Mouse (Mus musculus) kidney, embryonic 15.5 days (tissue): ENCODE results near the gene Zbtb45. TPM values are rescaled to one million over a fixed set of nuclear protein-coding genes. Genes with fewer than 3 reads are reported as not detected.

Experiments
- ATAC-seq: fragments of 200-750 bp; cut with Nextera tagmentation; replicated peaks from 2 replicates; pipeline ENCODE4 v1.8.0; 2017; ENCODE audit warnings: moderate TSS enrichment; ENCODE audit not compliant: low FRiP score
- H3K27ac ChIP-seq: fragments of 300-500 bp; sonication (generic); 2 replicates; pipeline ENCODE4 v1.5.1; 2015; ENCODE audit warnings: mild to moderate bottlenecking, inconsistent platforms
- H3K27me3 ChIP-seq: fragments of 300-500 bp; sonication (generic); 2 replicates; pipeline ENCODE4 v1.6.1; 2015; ENCODE audit warnings: inconsistent platforms
- H3K36me3 ChIP-seq: fragments of 300-500 bp; sonication (generic); 2 replicates; pipeline ENCODE4 v1.6.1; 2015; ENCODE audit warnings: inconsistent platforms
- H3K4me1 ChIP-seq: fragments of 300-500 bp; sonication (generic); 2 replicates; pipeline ENCODE4 v1.6.1; 2015; ENCODE audit warnings: inconsistent platforms
- H3K4me2 ChIP-seq: fragments of 300-500 bp; sonication (generic); 2 replicates; pipeline ENCODE4 v1.6.1; 2015; ENCODE audit warnings: moderate library complexity, mild to moderate bottlenecking, inconsistent platforms
- H3K4me3 ChIP-seq: fragments of 300-500 bp; sonication (generic); replicated peaks from 2 replicates; pipeline ENCODE4 v1.5.1; 2015; ENCODE audit warnings: mild to moderate bottlenecking, inconsistent platforms
- H3K9ac ChIP-seq: fragments of 300-500 bp; sonication (generic); 2 replicates; pipeline ENCODE4 v1.6.1; 2015; ENCODE audit warnings: mild to moderate bottlenecking, inconsistent platforms
- H3K9me3 ChIP-seq: fragments of 300-500 bp; sonication (generic); replicated peaks from 2 replicates; pipeline ENCODE4 v1.6.1; 2016; ENCODE audit warnings: inconsistent platforms
- WGBS: fragments of 180-500 bp; shearing (Covaris S2); methylation state at CpG from one replicate; pipeline ENCODE4 v1.1.7; 2015; ENCODE audit warnings: mixed read lengths; 5-methylcytosine and 5-hydroxymethylcytosine counted together
- polyA plus RNA-seq: library from polyadenylated mRNA; unstranded; fragments of >200 nt; fragmentation: Nextera tagmentation; extraction: Ambion mirVana; gene quantifications from 2 replicates; pipeline ENCODE4 v1.2.1, GENCODE M21; 2015

Gene Zbtb45
- polyA plus RNA-seq = 22.1 and 24.8 TPM in 2 replicates

DNA sequence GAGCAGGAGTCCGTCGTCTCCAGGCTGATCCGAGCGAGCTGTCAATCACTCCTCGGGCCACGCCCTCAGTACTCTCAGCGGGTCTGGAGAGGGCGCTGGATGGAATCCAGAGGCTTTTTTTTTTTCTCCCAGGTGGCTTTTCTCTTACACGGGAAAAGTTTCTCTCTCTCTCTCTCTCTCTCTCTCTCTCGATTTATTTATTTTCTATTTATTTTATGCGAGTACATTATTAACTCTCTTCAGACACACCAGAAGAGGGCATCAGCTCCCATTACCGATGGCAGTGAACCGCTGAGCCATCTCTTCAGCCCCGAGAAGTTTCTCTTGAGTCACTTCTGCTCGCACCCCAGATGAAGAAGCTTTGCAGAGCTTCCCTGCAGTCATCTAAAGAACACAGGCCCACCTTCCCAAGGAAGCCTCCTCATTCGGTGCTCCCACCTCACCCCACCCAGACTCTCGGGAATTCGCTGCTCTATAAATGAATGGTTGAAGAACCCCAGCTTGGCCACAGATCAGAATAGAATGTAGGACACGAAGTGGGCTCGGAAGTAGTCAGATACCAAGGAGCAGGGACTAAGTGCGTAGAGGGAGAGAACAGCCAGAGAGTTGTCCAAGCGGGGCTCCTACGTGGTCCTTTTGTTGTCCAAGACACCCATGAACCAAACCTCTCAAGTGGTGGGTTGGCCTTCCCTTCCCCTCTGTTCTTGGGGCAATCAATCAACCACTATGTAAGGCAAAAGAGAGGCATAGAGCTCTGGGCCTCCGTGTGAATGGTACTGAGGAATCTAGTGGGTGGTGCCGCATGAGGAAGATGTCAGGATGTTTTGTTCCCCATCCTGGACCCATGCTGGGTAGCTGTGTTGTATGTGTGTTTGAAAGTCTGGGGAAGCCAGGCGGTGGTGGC lies at the start of gene Zbtb45:
Gene Zbtb45 (minus strand): TSS at position 30 of the 904 bp plus-strand sequence.
- peak within 1 kb of the TSS; percentile 95 for H3K27ac ChIP-seq
- H3K4me1 ChIP-seq = peaks cover 32% of the 10 kb centered on the region
- peak within 1 kb of the TSS; percentile 79 for H3K9ac ChIP-seq
- 12% methylated on average over 26 of the region's 26 CpGs for WGBS
- no peak for ATAC-seq
- no peaks in the 10 kb centered on the region for H3K27me3 ChIP-seq
- no peaks in the 10 kb centered on the region for H3K9me3 ChIP-seq
- H3K36me3 ChIP-seq = peaks cover 27% of the 10 kb centered on the region
- peak within 1 kb of the TSS; percentile 79 for H3K4me2 ChIP-seq
- H3K4me3 ChIP-seq = peak within 1 kb of the TSS; percentile 57

DNA sequence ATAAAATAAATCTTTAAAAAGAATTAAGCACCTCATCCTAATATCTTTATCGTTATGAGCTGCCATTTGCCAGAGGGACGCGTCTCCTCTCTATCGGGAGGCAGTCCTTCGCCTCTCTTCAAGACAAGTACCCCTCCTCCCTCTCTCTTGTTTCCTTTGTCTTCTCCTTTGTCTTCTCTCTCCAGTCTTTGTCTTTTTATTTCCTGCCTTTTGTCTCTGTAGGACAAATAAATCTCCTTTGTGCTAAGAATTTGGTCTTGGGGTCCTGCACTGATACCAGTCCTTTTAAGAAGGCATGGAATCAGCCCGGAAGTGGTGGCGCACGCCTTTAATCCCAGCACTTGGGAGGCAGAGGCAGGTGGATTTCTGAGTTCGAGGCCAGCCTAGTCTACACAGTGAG lies 49.7 kb upstream of the Zbtb45 start:
- no peaks in the 10 kb centered on the region for H3K36me3 ChIP-seq
- no peaks in the 10 kb centered on the region for H3K27me3 ChIP-seq
- 87% methylated on average over 9 of the region's 9 CpGs for WGBS
- H3K4me3 ChIP-seq = no peak overlapping the region
- ATAC-seq = no peak
- H3K9ac ChIP-seq = no peak overlapping the region
- H3K27ac ChIP-seq = no peak overlapping the region
- H3K4me1 ChIP-seq = peaks cover 5% of the 10 kb centered on the region
- H3K4me2 ChIP-seq = no peak overlapping the region
- peaks cover 4% of the 10 kb centered on the region; the same call in 1 of the 2 replicates for H3K9me3 ChIP-seq

DNA sequence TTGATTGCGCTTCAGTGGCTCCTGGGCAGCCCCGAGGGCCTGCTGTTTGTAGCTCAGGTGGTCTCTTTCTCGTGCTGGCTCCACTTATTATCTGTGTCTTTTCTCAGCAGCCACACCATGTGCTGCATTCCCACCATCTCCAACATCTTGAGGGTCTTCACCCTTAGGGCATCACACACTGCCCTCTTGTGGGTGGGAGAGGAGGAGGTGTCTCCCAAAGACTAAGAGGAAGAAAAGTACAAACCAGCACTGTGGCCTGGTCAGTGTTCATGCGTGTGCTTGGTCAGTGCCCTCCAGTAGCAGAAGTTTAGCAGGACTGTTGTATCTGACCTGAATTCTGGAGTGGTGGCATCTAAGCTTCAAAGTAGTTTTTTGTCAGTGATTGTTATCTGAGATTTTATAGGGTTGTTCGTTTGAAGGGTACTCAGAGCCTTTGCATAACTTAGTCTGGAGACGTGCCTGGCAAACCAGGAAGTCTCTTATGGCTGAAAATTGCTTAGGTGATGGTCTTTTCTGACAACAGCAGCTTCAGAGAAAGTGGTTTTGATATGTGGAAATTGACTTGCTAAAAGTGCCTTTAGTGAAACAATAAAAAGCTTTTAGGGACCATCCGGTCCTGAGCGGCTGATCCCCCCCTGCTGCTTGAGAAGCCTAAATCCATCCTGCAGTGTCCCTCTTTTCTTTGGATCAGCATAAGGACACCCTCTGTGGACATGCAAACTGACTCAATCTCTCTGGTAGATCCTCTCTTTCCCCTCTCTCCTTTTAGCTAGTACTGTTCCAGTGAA lies 47.3 kb upstream of the Zbtb45 start:
- no peaks in the 10 kb centered on the region for H3K9me3 ChIP-seq
- no peaks in the 10 kb centered on the region for H3K27me3 ChIP-seq
- 57% methylated on average over 8 of the region's 8 CpGs for WGBS
- ATAC-seq = no peak
- peaks cover 5% of the 10 kb centered on the region for H3K4me1 ChIP-seq
- no peak overlapping the region for H3K9ac ChIP-seq
- H3K4me2 ChIP-seq = no peak overlapping the region
- no peak overlapping the region for H3K27ac ChIP-seq
- H3K36me3 ChIP-seq = no peaks in the 10 kb centered on the region
- H3K4me3 ChIP-seq = no peak overlapping the region

DNA sequence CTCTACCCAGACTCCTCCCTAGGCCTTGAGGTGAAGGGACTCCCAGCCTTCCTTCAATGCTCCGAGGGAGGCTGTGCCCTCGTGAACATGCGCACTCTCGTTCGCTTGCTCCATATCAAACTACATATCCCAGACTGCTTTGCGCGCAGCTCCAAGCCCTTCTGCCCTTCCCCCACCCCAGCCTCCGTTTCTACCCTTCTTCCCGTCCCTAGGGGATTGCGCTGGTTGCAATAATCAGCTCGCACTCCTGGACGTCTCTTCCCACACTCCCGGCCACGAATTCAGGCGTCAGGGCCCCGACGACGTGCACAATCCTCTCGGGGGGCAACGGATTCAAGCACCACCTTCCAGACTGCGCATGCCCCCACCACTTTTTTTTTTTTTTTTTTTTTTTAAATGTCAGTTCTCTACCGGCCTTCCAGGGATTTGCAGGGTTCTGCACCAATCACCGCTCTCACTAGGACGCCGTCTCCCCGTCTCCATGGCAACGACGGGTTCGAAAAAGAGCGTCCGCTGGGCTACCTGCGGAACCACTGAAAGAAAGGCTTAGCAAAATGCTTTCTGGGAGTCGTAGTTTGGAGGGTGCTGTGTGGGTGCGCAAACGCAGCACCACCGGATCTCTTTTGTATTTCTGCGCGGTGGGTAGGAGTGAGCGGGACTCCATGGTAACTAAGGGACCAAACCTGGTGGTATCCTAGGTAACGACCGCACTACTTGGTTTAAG lies 44.6 kb upstream of the Zbtb45 start, which contains the start of gene Mzf1:
Gene Mzf1 (minus strand): TSS at position 478 of the 724 bp plus-strand sequence.
- WGBS = under 1% methylated on average over 41 of the region's 41 CpGs
- Histone ChIP-seq H3K9ac (peak within 1 kb of the TSS; percentile 64), H3K27me3 (no peaks in the 10 kb centered on the region), H3K4me2 (peak within 1 kb of the TSS; percentile 69), H3K36me3 (no peaks in the 10 kb centered on the region), H3K4me1 (peaks cover 5% of the 10 kb centered on the region), H3K4me3 (peak within 1 kb of the TSS; percentile 67), H3K27ac (peak within 1 kb of the TSS; percentile 92), H3K9me3 (no peaks in the 10 kb centered on the region)
- ATAC-seq = peak; percentile 95

DNA sequence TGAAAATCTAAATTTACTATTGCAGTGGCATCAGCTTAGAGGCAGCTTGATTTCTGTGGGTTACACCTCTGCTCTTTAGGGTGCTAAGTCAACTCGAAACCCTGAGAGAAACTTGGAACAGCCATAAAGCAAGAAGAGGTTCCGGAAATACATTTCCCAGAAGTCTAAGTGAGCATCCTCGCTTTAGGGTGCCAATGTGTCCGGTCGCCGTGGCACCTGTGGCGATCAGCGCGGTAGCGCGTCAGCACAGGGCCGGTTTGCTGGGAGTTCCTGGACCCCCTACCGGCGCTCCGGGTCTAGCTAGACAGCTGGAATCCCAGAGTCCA lies 44.1 kb upstream of the Zbtb45 start:
- peak overlapping the region; percentile 92 for H3K27ac ChIP-seq
- H3K4me2 ChIP-seq = peak overlapping the region; percentile 69
- H3K4me1 ChIP-seq = peaks cover 5% of the 10 kb centered on the region
- peak overlapping the region; percentile 67 for H3K4me3 ChIP-seq
- no peaks in the 10 kb centered on the region for H3K36me3 ChIP-seq
- no peaks in the 10 kb centered on the region for H3K27me3 ChIP-seq
- WGBS = under 1% methylated on average over 15 of the region's 15 CpGs
- no peak for ATAC-seq
- no peaks in the 10 kb centered on the region for H3K9me3 ChIP-seq
- H3K9ac ChIP-seq = peak overlapping the region; percentile 64

DNA sequence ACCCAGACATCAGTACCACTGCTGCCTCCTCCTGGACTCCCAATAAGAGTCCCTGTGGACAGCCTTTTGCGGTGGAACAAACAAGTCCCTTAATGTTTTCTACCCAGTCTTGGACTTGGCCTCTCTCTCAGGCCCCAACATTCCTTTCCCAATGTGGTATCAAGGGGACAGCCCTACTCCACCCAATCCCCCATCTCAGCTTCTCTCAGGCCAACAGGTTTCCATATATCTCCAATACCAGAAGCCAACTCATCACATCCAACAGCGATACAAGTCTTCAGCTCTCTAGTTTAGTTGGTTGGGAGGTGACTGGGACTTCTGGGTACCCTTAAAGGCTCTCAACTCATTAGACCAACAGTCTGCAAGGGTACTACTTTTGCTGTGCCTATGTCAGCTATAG lies 43.7 kb upstream of the Zbtb45 start:
- Histone ChIP-seq H3K27ac (peak overlapping the region; percentile 92; the same call in 1 of the 2 replicates), H3K27me3 (no peaks in the 10 kb centered on the region), H3K9ac (peak overlapping the region; percentile 64), H3K4me2 (peak overlapping the region; percentile 69), H3K4me1 (peaks cover 5% of the 10 kb centered on the region), H3K36me3 (no peaks in the 10 kb centered on the region), H3K9me3 (no peaks in the 10 kb centered on the region), H3K4me3 (peak overlapping the region; percentile 67)
- no peak for ATAC-seq
- 92% methylated on average over 2 of the region's 2 CpGs for WGBS

DNA sequence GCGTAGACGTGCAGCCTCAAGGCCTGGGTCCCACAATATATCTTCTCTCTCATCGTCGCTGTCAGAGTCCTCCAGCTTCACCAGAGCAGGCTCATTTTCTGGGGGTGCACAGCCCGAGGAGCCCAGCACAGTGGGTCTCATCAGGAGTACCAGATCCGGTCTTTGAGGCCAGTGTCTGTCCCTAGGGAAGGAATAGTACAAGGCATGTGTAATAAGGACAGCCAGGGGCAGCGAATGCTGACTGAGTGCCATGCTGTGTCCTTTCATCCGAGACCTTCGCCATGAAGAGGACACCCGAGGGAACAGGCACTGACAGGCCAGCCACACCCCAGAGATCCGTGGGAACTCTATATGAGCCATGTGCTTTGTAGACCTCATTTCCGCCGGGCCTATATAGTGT lies 43.2 kb upstream of the Zbtb45 start:
- H3K4me3 ChIP-seq = no peak overlapping the region

DNA sequence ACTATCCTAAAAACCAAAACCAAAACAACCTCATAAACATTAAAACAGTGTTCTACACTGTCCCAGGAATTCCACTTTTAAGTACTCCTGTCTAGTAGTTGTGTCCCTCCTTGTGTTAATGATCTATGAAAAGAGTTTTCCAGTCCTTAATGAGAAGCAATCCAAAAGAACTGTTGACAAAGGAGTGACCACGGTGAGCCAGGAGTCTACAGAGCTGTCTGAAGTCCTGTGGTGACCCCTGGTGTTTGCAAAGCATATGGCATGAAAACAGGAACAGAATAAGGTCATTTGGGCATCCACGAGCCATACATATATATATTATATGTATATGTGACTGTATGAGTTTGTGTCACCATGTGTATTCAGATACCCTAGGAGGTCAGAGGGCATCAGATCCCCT lies 36.2 kb upstream of the Zbtb45 start:
- Histone ChIP-seq H3K4me1 (peaks cover 16% of the 10 kb centered on the region), H3K4me3 (no peak overlapping the region), H3K9ac (no peak overlapping the region), H3K36me3 (no peaks in the 10 kb centered on the region), H3K27me3 (peaks cover 44% of the 10 kb centered on the region), H3K4me2 (no peak overlapping the region), H3K27ac (no peak overlapping the region), H3K9me3 (no peaks in the 10 kb centered on the region)
- WGBS = 2% methylated on average over 2 of the region's 2 CpGs
- ATAC-seq = peak; percentile 77

More for the DNA sequence above, 43.2 kb upstream of the Zbtb45 start:
- Histone ChIP-seq H3K9me3 (no peaks in the 10 kb centered on the region), H3K27me3 (no peaks in the 10 kb centered on the region), H3K4me2 (no peak overlapping the region), H3K9ac (no peak overlapping the region), H3K36me3 (no peaks in the 10 kb centered on the region), H3K4me1 (peaks cover 5% of the 10 kb centered on the region), H3K27ac (no peak overlapping the region)
- WGBS = 90% methylated on average over 13 of the region's 13 CpGs
- ATAC-seq = no peak

DNA sequence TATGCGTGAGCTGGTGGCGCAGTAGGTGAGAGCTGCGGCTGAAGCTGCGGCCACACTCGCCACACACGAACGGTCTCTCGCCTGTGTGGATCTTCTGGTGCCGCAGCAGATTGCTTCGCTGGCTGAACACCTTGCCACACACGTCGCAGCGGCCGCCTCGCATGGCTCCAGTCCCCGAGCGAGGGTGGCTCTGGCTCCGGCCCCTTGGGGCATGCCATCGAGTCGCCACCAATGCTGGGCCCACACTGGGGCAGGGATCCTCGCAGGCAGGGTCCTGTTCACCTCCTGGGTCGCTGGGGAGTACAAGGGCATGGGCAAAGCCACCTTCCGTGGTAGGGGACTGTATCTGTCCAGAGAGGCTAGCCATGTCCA lies 34.4 kb upstream of the Zbtb45 start:
- Histone ChIP-seq H3K36me3 (no peaks in the 10 kb centered on the region), H3K27me3 (peaks cover 44% of the 10 kb centered on the region), H3K9ac (peak overlapping the region; percentile 64), H3K4me2 (peak overlapping the region; percentile 94), H3K9me3 (no peaks in the 10 kb centered on the region), H3K4me1 (peaks cover 19% of the 10 kb centered on the region), H3K27ac (no peak overlapping the region), H3K4me3 (peak overlapping the region; percentile 50)
- ATAC-seq = peak; percentile 27
- 2% methylated on average over 23 of the region's 23 CpGs for WGBS

DNA sequence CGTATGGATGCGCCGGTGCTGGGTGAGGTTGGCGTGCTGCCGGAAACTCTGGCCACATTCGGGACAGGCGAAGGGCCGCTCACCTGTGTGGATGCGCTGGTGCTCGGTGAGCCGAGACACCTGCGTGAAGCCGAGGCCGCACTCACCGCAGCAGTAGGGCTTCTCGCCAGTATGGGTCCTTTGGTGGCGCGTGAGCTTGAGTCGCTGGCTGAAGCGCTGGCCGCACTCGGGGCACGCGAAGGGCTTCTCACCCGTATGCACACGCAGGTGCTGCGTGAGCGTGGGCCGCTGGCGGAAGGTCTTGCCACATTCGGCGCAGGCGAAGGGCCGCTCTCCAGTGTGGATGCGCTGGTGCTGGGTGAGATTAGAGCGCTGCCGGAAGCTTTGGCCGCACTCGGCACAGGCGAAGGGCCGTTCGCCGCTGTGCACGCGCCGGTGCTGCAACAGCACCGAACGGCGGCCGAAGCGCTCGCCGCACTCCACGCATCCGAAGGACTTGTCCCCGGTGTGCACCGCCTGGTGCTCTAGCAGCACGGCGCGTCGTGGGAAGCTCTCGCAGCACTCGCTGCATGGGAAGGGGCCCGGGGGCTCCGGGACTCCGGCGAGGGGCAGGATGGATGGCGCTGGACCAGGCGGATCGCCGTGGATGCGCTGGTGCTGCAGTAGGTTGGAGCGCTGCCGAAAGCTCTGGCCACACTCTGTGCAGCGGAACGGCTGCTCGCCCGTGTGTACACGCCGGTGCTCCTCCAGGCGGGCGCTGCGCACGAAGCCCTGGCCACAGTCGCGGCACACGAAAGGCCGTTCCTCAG lies 33.8 kb upstream of the Zbtb45 start:
- Histone ChIP-seq H3K4me1 (peaks cover 25% of the 10 kb centered on the region), H3K9me3 (no peaks in the 10 kb centered on the region), H3K27me3 (peaks cover 44% of the 10 kb centered on the region), H3K36me3 (no peaks in the 10 kb centered on the region), H3K9ac (peak overlapping the region; percentile 64), H3K4me2 (peak overlapping the region; percentile 94), H3K4me3 (peak overlapping the region; percentile 50), H3K27ac (no peak overlapping the region)
- WGBS = 5% methylated on average over 88 of the region's 88 CpGs
- peak; percentile 41 for ATAC-seq

DNA sequence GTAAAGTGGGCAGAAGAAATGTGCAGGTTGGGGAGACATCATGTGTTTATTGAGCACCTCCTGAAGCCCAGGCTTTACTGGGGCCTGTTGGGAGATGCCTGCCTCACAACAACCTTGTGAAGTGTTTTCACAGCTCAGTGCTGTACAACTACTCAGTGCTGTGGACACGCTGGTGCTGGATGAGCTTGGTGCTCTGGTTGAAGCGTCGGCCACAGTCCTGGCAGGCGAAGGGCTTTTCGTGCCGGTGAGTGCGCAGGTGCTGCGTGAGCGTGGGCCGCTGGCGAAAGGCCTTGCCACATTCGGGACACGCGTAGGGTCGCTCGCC lies 33.2 kb upstream of the Zbtb45 start:
- Histone ChIP-seq H3K9ac (no peak overlapping the region), H3K4me3 (peak overlapping the region; percentile 50), H3K4me2 (peak overlapping the region; percentile 94), H3K36me3 (no peaks in the 10 kb centered on the region), H3K9me3 (no peaks in the 10 kb centered on the region), H3K27me3 (peaks cover 44% of the 10 kb centered on the region), H3K4me1 (peaks cover 27% of the 10 kb centered on the region), H3K27ac (no peak overlapping the region)
- WGBS = 41% methylated on average over 16 of the region's 16 CpGs
- no peak for ATAC-seq
